Mouse (Mus musculus) spleen, adult 2 months (tissue): ENCODE measurements at regions not wholly inside any gene's neighbourhood (a gene's known extent, or its start where the extent isn't known, plus 50 kb on each side); places are given as distances from the start of the nearest gene placed in this dataset.

Source experiments
- CTCF ChIP-seq: fragments of 200-500 bp; IDR thresholded peaks from 2 replicates; pipeline ENCODE4 v1.5.1; 2011; ENCODE audit warnings: mild to moderate bottlenecking, inconsistent platforms; ENCODE audit not compliant: insufficient read depth, insufficient read length, insufficient replicate concordance; ENCODE audit errors: extremely low read depth
- POLR2A ChIP-seq: fragments of 200-500 bp; IDR thresholded peaks from 2 replicates; pipeline ENCODE4 v1.6.1; 2011; ENCODE audit warnings: low read depth, low read length, inconsistent platforms

- TF ChIP-seq CTCF (no peak), POLR2A (no peak)
Observed at GRCm38 (mm10) chr8:115881881-115882280, 174.3 kb upstream of the Maf start.
